ENCODE assay signal across 8 mouse cellular contexts in the genomic region with DNA sequence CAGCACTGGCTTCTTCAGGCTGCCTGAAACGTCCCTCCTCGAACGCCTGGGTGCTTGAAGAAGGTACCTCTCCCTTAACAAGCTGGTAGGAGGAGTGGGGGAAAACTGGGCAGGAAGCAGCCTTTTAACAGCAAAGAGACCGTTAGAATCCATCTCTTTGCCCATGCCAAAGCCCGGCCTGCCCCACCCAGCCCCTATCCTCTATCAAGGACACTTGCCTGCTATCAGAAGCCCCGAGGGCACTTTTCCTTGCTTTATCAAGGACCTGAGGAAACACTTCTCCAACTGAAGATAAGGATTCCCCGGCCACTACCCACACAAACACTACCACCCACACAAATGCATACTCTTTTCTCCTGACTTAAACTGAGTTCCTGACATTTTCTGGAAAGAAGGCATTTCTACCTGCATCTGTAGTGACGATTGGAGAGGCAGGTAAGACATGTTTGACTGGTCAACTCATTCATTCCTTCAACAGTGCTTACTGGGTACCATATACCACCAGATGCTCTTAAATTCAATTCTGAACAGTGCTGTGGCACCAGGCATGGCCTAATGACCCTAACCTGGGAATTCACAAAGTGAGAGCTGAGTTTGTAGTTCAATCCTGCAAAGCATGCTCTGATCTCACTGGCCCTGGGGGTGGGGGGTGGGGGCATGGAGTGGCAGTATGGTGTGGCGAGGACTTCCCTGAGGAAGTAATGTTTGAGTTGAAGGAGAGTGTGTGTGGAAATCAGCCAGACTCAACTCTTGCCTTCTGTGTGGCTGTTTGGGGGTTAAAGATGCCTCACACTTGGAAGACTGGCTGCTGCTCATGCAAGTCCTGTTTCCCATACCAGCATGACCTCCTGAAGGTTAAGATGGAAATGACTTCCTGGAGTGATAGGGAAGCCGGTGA. TPM values are rescaled to one million over a fixed set of nuclear protein-coding genes. Genes with fewer than 3 reads are reported as not detected.
DNase-seq lines count a peak whose midpoint lies in the region; ATAC-seq and TF ChIP-seq lines count a peak whose summit lies in the region.

TSS of gene Lmo2 (plus strand) at position 338 of the 898 bp plus-strand sequence.

- H3K27ac ChIP-seq in kidney, embryonic 16.5 days (ENCODE audit: low read length), result no peak within 1 kb of the TSS
- no peak within 1 kb of the TSS for H3K27ac ChIP-seq in cortical plate, adult 2 months (ENCODE audit: insufficient read depth, low read length)
- H3K27ac ChIP-seq in limb, embryonic 12.5 days, result no peak within 1 kb of the TSS
- H3K27ac ChIP-seq in neural tube, embryonic 15.5 days (replicated peaks), result no peak within 1 kb of the TSS

- H3K36me3 ChIP-seq in kidney, embryonic 16.5 days (ENCODE audit: insufficient read depth, low read length), result no peaks in the 10 kb centered on the region
- H3K36me3 ChIP-seq in limb, embryonic 12.5 days, result no peaks in the 10 kb centered on the region
- no peaks in the 10 kb centered on the region for H3K36me3 ChIP-seq in neural tube, embryonic 15.5 days

- ATAC-seq in kidney, embryonic 16.5 days (ENCODE audit: low FRiP score, low TSS enrichment), result no peak
- no peak for ATAC-seq in limb, embryonic 12.5 days (ENCODE audit: insufficient number of reproducible peaks, insufficient read depth, low FRiP score, low TSS enrichment, low read depth)
- ATAC-seq in neural tube, embryonic 15.5 days (ENCODE audit: low FRiP score), result no peak

- no peak within 1 kb of the TSS for H3K4me3 ChIP-seq in kidney, embryonic 16.5 days (ENCODE audit: low read length)
- no peak within 1 kb of the TSS for H3K4me3 ChIP-seq in cortical plate, adult 2 months (ENCODE audit: insufficient read depth, low read length)
- no peak within 1 kb of the TSS for H3K4me3 ChIP-seq in limb, embryonic 12.5 days (replicated peaks)
- H3K4me3 ChIP-seq in neural tube, embryonic 15.5 days (replicated peaks), result no peak within 1 kb of the TSS

- no peak for TF ChIP-seq CTCF in cortical plate, adult 2 months (IDR thresholded peaks at IDR 0.05; ENCODE audit: extremely low read depth, insufficient read depth, low read length)

- no peaks in the 10 kb centered on the region for H3K4me1 ChIP-seq in kidney, embryonic 16.5 days (ENCODE audit: insufficient read depth, low read length)
- H3K4me1 ChIP-seq in cortical plate, adult 2 months (ENCODE audit: control insufficient read depth, insufficient read depth, low read length), result no peaks in the 10 kb centered on the region
- H3K4me1 ChIP-seq in limb, embryonic 12.5 days (replicated peaks), result no peaks in the 10 kb centered on the region
- H3K4me1 ChIP-seq in neural tube, embryonic 15.5 days, result no peaks in the 10 kb centered on the region

- TF ChIP-seq POLR2A in cortical plate, adult 2 months (IDR thresholded peaks at IDR 0.05; ENCODE audit: extremely low read depth, insufficient read depth, low read length), result no peak

- no peaks in the 10 kb centered on the region for H3K27me3 ChIP-seq in kidney, embryonic 16.5 days (ENCODE audit: insufficient read depth, low read length)
- H3K27me3 ChIP-seq in limb, embryonic 12.5 days, result no peaks in the 10 kb centered on the region
- H3K27me3 ChIP-seq in neural tube, embryonic 15.5 days (replicated peaks), result no peaks in the 10 kb centered on the region

- no peak within 1 kb of the TSS for H3K4me2 ChIP-seq in kidney, embryonic 16.5 days (replicated peaks; ENCODE audit: low read depth, low read length)
- H3K4me2 ChIP-seq in limb, embryonic 12.5 days, result no peak within 1 kb of the TSS
- no peak within 1 kb of the TSS for H3K4me2 ChIP-seq in neural tube, embryonic 15.5 days

- WGBS in kidney, embryonic 16.5 days, result 66% methylated on average over 10 of the region's 10 CpGs
- 65% methylated on average over 10 of the region's 10 CpGs for WGBS in limb, embryonic 12.5 days
- WGBS in neural tube, embryonic 15.5 days, result 75% methylated on average over 10 of the region's 10 CpGs

- H3K9me3 ChIP-seq in kidney, embryonic 16.5 days (ENCODE audit: low read length), result no peaks in the 10 kb centered on the region
- H3K9me3 ChIP-seq in limb, embryonic 12.5 days, result no peaks in the 10 kb centered on the region
- H3K9me3 ChIP-seq in neural tube, embryonic 15.5 days (replicated peaks), result no peaks in the 10 kb centered on the region

- H3K9ac ChIP-seq in kidney, embryonic 16.5 days (replicated peaks; ENCODE audit: low read length), result no peak within 1 kb of the TSS
- H3K9ac ChIP-seq in limb, embryonic 12.5 days (replicated peaks), result no peak within 1 kb of the TSS
- no peak within 1 kb of the TSS for H3K9ac ChIP-seq in neural tube, embryonic 15.5 days (replicated peaks)

- intact Hi-C loops in heart, postnatal 14 days (cut with DNase I), result no loop called here

- DNase-seq in kidney, postnatal 14 days, result no peak
- no peak for DNase-seq in heart, postnatal 14 days
- DNase-seq in testis, postnatal 14 days (ENCODE audit: low spot score), result no peak
- DNase-seq in lung, postnatal 4 days, result no peak

RNA-seq across cellular contexts. Expression of gene Lmo2, which starts in this region (rescaled TPM):
- polyA plus RNA-seq in kidney, embryonic 16.5 days (2015; fragmentation: Nextera tagmentation; extraction: Ambion mirVana), result 33.1 and 34.9 TPM in 2 replicates
- 22.7 and 29.2 TPM in 2 replicates for polyA plus RNA-seq in cortical plate, adult 2 months (2012; rRNA removed)
- total RNA-seq in heart, postnatal 14 days (2021), result 10 to 100 TPM; 16.9 to 22.2 TPM
- polyA plus RNA-seq in limb, embryonic 12.5 days (2016; fragmentation: Nextera tagmentation; extraction: Ambion mirVana), result 20.0 and 22.6 TPM in 2 replicates
- polyA plus RNA-seq in neural tube, embryonic 15.5 days (2015; fragmentation: Nextera tagmentation; extraction: Ambion mirVana), result 49.6 and 55.4 TPM in 2 replicates
